Mouse (Mus musculus) intestine, embryonic 16.5 days (tissue): ENCODE data around the gene Krt81. TPM values are rescaled to one million over a fixed set of nuclear protein-coding genes. Genes with fewer than 3 reads are reported as not detected.

Experiments
- ATAC-seq: fragments of 200-750 bp; cut with Nextera tagmentation; 2 replicates; pipeline ENCODE4 v1.8.0; 2017; ENCODE audit warnings: moderate TSS enrichment, moderate library complexity
- H3K27ac ChIP-seq: fragments of 300-500 bp; sonication (generic); 2 replicates; pipeline ENCODE4 v1.5.1; 2014; ENCODE audit warnings: mild to moderate bottlenecking, low read length
- H3K27me3 ChIP-seq: fragments of 300-500 bp; sonication (generic); replicated peaks from 2 replicates; pipeline ENCODE4 v1.6.1; 2014; ENCODE audit warnings: low read length, control low read depth, mixed read lengths; ENCODE audit not compliant: control insufficient read depth, insufficient read depth
- H3K36me3 ChIP-seq: fragments of 300-500 bp; sonication (generic); 2 replicates; pipeline ENCODE4 v1.6.1; 2014; ENCODE audit warnings: low read length, control low read depth; ENCODE audit not compliant: control insufficient read depth, insufficient read depth
- H3K4me1 ChIP-seq: fragments of 300-500 bp; sonication (generic); 2 replicates; pipeline ENCODE4 v1.6.1; 2014; ENCODE audit warnings: low read length, control low read depth, mixed read lengths; ENCODE audit not compliant: control insufficient read depth, insufficient read depth
- H3K4me2 ChIP-seq: fragments of 300-500 bp; sonication (generic); 2 replicates; pipeline ENCODE4 v1.6.1; 2014; ENCODE audit warnings: low read depth, low read length, control low read depth
- H3K4me3 ChIP-seq: fragments of 300-500 bp; sonication (generic); 2 replicates; pipeline ENCODE4 v1.5.1; 2014; ENCODE audit warnings: mild to moderate bottlenecking, low read length
- H3K9ac ChIP-seq: fragments of 300-500 bp; sonication (generic); 2 replicates; pipeline ENCODE4 v1.6.1; 2014; ENCODE audit warnings: low read depth, low read length
- H3K9me3 ChIP-seq: fragments of 300-500 bp; sonication (generic); 2 replicates; pipeline ENCODE4 v1.6.1; 2016; ENCODE audit warnings: low read length, control low read depth; ENCODE audit not compliant: control insufficient read depth
- WGBS: fragments of 180-500 bp; shearing (Covaris S2); extraction: QIAGEN DNeasy Blood & Tissue Kit; methylation state at CpG from one replicate; pipeline ENCODE4 v1.1.7; 2014; 5-methylcytosine and 5-hydroxymethylcytosine counted together
- polyA plus RNA-seq: library from polyadenylated mRNA; unstranded; fragments of >200 nt; fragmentation: Nextera tagmentation; extraction: Ambion mirVana; gene quantifications from 2 replicates; pipeline ENCODE4 v1.2.1, GENCODE M21; 2015

Gene Krt81
- polyA plus RNA-seq = not detected in 2 replicates

GRCm38 (mm10) chr15:101463651-101464050 lies at the start of gene Krt81:
TSS of gene Krt81 (minus strand) at chr15:101463751.
- no peak for ATAC-seq
- Histone ChIP-seq H3K4me1 (no peaks in the 10 kb centered on the region), H3K27me3 (no peaks in the 10 kb centered on the region), H3K4me3 (no peak within 1 kb of the TSS), H3K9me3 (no peaks in the 10 kb centered on the region), H3K9ac (no peak within 1 kb of the TSS), H3K4me2 (no peak within 1 kb of the TSS), H3K36me3 (no peaks in the 10 kb centered on the region), H3K27ac (no peak within 1 kb of the TSS)
- 81% methylated on average over 13 of the region's 13 CpGs for WGBS

- H3K36me3 ChIP-seq = no peaks in the 10 kb centered on the region
- H3K9ac ChIP-seq = no peak overlapping the region
- no peaks in the 10 kb centered on the region for H3K27me3 ChIP-seq
- ATAC-seq = no peak
- no peaks in the 10 kb centered on the region for H3K4me1 ChIP-seq
- 53% methylated on average over 9 of the region's 9 CpGs for WGBS
- H3K27ac ChIP-seq = no peak overlapping the region
- no peak overlapping the region for H3K4me3 ChIP-seq
- H3K4me2 ChIP-seq = no peak overlapping the region
- H3K9me3 ChIP-seq = no peaks in the 10 kb centered on the region
These were observed 44.7 kb upstream of the Krt81 start for GRCm38 (mm10) chr15:101508247-101508646.

GRCm38 (mm10) chr15:101506896-101507758 lies 43.6 kb upstream of the Krt81 start:
- no peak overlapping the region for H3K4me2 ChIP-seq
- H3K9me3 ChIP-seq = no peaks in the 10 kb centered on the region
- no peaks in the 10 kb centered on the region for H3K4me1 ChIP-seq
- no peak overlapping the region for H3K9ac ChIP-seq
- no peak overlapping the region for H3K27ac ChIP-seq
- H3K4me3 ChIP-seq = no peak overlapping the region
- ATAC-seq = no peak
- no peaks in the 10 kb centered on the region for H3K36me3 ChIP-seq
- 48% methylated on average over 14 of the region's 14 CpGs for whole genome bisulfite sequencing
- no peaks in the 10 kb centered on the region for H3K27me3 ChIP-seq

- H3K4me2 ChIP-seq = no peak overlapping the region
- ATAC-seq = no peak
- H3K36me3 ChIP-seq = no peaks in the 10 kb centered on the region
- peaks cover 4% of the 10 kb centered on the region; the same call in 1 of the 2 replicates for H3K4me1 ChIP-seq
- 70% methylated on average over 2 of the region's 2 CpGs for WGBS
- H3K9me3 ChIP-seq = no peaks in the 10 kb centered on the region
- H3K9ac ChIP-seq = no peak overlapping the region
- no peak overlapping the region for H3K27ac ChIP-seq
- H3K4me3 ChIP-seq = no peak overlapping the region
- no peaks in the 10 kb centered on the region for H3K27me3 ChIP-seq
These were observed 33.6 kb upstream of the Krt81 start for GRCm38 (mm10) chr15:101497181-101497580.

- Histone ChIP-seq H3K27ac (no peak overlapping the region), H3K4me2 (no peak overlapping the region), H3K27me3 (no peaks in the 10 kb centered on the region), H3K4me1 (peaks cover 4% of the 10 kb centered on the region; the same call in 1 of the 2 replicates), H3K4me3 (no peak overlapping the region), H3K9ac (no peak overlapping the region), H3K9me3 (no peaks in the 10 kb centered on the region), H3K36me3 (no peaks in the 10 kb centered on the region)
- no peak for ATAC-seq
- 80% methylated on average over 8 of the region's 8 CpGs for WGBS
These were observed 31.7 kb upstream of the Krt81 start for GRCm38 (mm10) chr15:101495266-101495665.

- WGBS = 38% methylated on average over 1 of the region's 1 CpGs
- no peaks in the 10 kb centered on the region for H3K9me3 ChIP-seq
- no peak overlapping the region for H3K4me3 ChIP-seq
- H3K4me1 ChIP-seq = peaks cover 4% of the 10 kb centered on the region; the same call in 1 of the 2 replicates
- H3K27me3 ChIP-seq = no peaks in the 10 kb centered on the region
- H3K36me3 ChIP-seq = no peaks in the 10 kb centered on the region
- no peak overlapping the region for H3K9ac ChIP-seq
- H3K4me2 ChIP-seq = no peak overlapping the region
- ATAC-seq = no peak
- no peak overlapping the region for H3K27ac ChIP-seq
These were observed 30.7 kb upstream of the Krt81 start for GRCm38 (mm10) chr15:101494203-101494602.

- H3K27ac ChIP-seq = no peak overlapping the region
- H3K4me2 ChIP-seq = no peak overlapping the region
- WGBS = 92% methylated on average over 6 of the region's 6 CpGs
- peaks cover 4% of the 10 kb centered on the region; the same call in 1 of the 2 replicates for H3K4me1 ChIP-seq
- ATAC-seq = no peak
- no peaks in the 10 kb centered on the region for H3K27me3 ChIP-seq
- H3K36me3 ChIP-seq = no peaks in the 10 kb centered on the region
- no peak overlapping the region for H3K4me3 ChIP-seq
- H3K9ac ChIP-seq = no peak overlapping the region
- H3K9me3 ChIP-seq = no peaks in the 10 kb centered on the region
These were observed 30.2 kb upstream of the Krt81 start for GRCm38 (mm10) chr15:101493713-101494112.

- Histone ChIP-seq H3K27ac (no peak overlapping the region), H3K4me3 (no peak overlapping the region), H3K4me1 (peaks cover 4% of the 10 kb centered on the region; the same call in 1 of the 2 replicates), H3K9me3 (no peaks in the 10 kb centered on the region), H3K9ac (no peak overlapping the region), H3K36me3 (no peaks in the 10 kb centered on the region), H3K27me3 (no peaks in the 10 kb centered on the region), H3K4me2 (no peak overlapping the region)
- ATAC-seq = no peak
- 37% methylated on average over 8 of the region's 8 CpGs for WGBS
These were observed 29.2 kb upstream of the Krt81 start for GRCm38 (mm10) chr15:101492718-101493117.

GRCm38 (mm10) chr15:101491431-101491830 lies 27.9 kb upstream of the Krt81 start, which contains the start of gene Krt83:
TSS of gene Krt83 (minus strand) at chr15:101491512.
- Histone ChIP-seq H3K4me1 (peaks cover 4% of the 10 kb centered on the region; the same call in 1 of the 2 replicates), H3K36me3 (no peaks in the 10 kb centered on the region), H3K27ac (no peak within 1 kb of the TSS), H3K4me3 (no peak within 1 kb of the TSS), H3K9me3 (no peaks in the 10 kb centered on the region), H3K9ac (no peak within 1 kb of the TSS), H3K4me2 (no peak within 1 kb of the TSS), H3K27me3 (no peaks in the 10 kb centered on the region)
- ATAC-seq = no peak
- 54% methylated on average over 6 of the region's 6 CpGs for WGBS
